Mouse (Mus musculus) gastrocnemius, adult 18-20 months (tissue): ENCODE measurements around the gene Pde3b. TPM values are rescaled to one million over a fixed set of nuclear protein-coding genes. Genes with fewer than 3 reads are reported as not detected.

Experiments used
- total RNA-seq, 2 experiments: library from RNA; stranded (reverse); gene quantifications; 2 replicates each; pipeline ENCODE4 v1.2.3; 2021

The Pde3b gene
- total RNA-seq, 2 experiments from 2014 or later = 3.6 to 4.5 TPM

Other genes with a start within 250 kb of the Pde3b start
- 10 to 100 TPM; 21.6 to 26.4 TPM for gene Copb1, start 160.6 kb upstream of the Pde3b start, total RNA-seq
- gene Psma1, start 139.2 kb upstream of the Pde3b start, total RNA-seq = 100 to 1,000 TPM in 1 of 2 experiments, 10 to 100 TPM in 1; 97.6 to 106 TPM
- under 1 TPM; 0.16 to 0.24 TPM for gene Cyp2r1, start 147.7 kb downstream of the Pde3b start, total RNA-seq
- gene Calca, start 221.1 kb downstream of the Pde3b start, total RNA-seq = not detected